Mouse (Mus musculus): ENCODE measurements around the gene Zbp1. TPM values are rescaled to one million over a fixed set of nuclear protein-coding genes. Genes with fewer than 3 reads are reported as not detected.

The Zbp1 gene
- polyA plus RNA-seq (2021; fragmentation: Nextera tagmentation), result 0.37 and 1.0 TPM in 2 replicates
- long read RNA-seq, experiment 1, result 0 reads
- long read RNA-seq, experiment 2, result 0 reads

DNA sequence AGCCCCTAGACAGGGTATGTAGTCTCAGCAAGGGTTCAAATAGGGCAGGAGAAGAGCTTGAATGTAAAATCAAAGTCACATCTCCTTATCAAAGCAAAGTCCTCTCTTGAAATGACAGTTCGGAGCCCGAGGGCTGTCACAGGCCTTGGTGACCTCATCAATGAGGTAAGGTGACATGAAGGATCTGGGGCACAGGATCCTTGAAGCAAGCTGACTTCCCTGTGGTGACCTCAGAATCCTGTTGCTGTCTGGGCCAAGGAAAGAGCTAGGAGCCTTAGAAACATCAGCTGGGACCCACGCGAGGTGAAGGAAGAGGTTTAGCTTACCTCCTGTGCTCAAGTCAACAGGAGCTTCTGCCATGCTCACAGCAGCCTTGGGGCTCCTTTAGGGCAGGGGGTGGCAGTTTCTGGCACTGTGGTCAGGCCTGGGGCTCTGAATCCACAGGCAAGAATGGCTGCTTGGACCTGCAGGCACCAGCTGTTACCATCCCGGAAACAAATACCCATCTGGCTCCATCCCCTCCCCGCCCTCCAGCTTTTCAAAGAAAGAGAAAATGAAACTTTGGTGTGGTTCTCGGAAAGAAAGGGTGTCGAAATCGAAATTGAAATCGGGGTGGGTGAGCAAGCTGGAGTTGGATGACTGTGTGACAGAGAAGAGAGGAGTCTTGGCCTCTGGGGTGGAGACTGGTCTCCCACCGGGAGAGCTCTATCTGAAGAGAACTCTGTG is at the start of gene Zbp1:
Gene Zbp1, minus strand, starts transcription at position 508 of the 726 bp plus-strand sequence.

Other genes with a start within 250 kb of the Zbp1 start
- 0.05 and 0.08 TPM in 2 replicates for gene Spo11, start 241.2 kb downstream of the Zbp1 start, polyA plus RNA-seq (2021; fragmentation: Nextera tagmentation)
- 53.9 and 70.7 TPM in 2 replicates for gene Rae1, start 218.8 kb downstream of the Zbp1 start, polyA plus RNA-seq (2021; fragmentation: Nextera tagmentation)
- 2.9 and 3.7 TPM in 2 replicates for gene Rbm38, start 198.4 kb downstream of the Zbp1 start, polyA plus RNA-seq (2021; fragmentation: Nextera tagmentation)
- not detected in 2 replicates for gene Ctcfl, start 99.4 kb downstream of the Zbp1 start, polyA plus RNA-seq (2021; fragmentation: Nextera tagmentation)
- not detected in 2 replicates for gene Pck1, start 65.9 kb downstream of the Zbp1 start, polyA plus RNA-seq (2021; fragmentation: Nextera tagmentation)
- 10.1 and 15.3 TPM in 2 replicates for gene Pmepa1, start 57.6 kb upstream of the Zbp1 start, polyA plus RNA-seq (2021; fragmentation: Nextera tagmentation)